Mouse (Mus musculus) midbrain, embryonic 11.5 days (tissue): Measurements from ENCODE around the gene Surf6. TPM values are rescaled to one million over a fixed set of nuclear protein-coding genes. Genes with fewer than 3 reads are reported as not detected.
"Not testable (repeated sequence)": the region's sequence is repeated elsewhere in the genome, so short reads cannot be mapped to it uniquely, and the experiment has no call there.

Source experiments
- ATAC-seq: fragments of 200-750 bp; cut with Nextera tagmentation; 2 replicates; pipeline ENCODE4 v1.8.0; 2017; ENCODE audit warnings: moderate TSS enrichment, moderate library complexity; ENCODE audit not compliant: low FRiP score
- DNase-seq: peaks from one replicate; pipeline ENCODE4 v3.0.0; 2015; ENCODE audit warnings: low spot score; ENCODE audit errors: missing footprints
- H3K27ac ChIP-seq: fragments of 300-500 bp; sonication (generic); 2 replicates; pipeline ENCODE4 v1.5.1; 2014; ENCODE audit warnings: low read depth, low read length
- H3K27me3 ChIP-seq: fragments of 300-500 bp; sonication (generic); 2 replicates; pipeline ENCODE4 v1.6.1; 2014; ENCODE audit warnings: mild to moderate bottlenecking, low read length, moderate library complexity, mixed read lengths; ENCODE audit not compliant: control insufficient read depth, insufficient read depth
- H3K36me3 ChIP-seq: fragments of 300-500 bp; sonication (generic); 2 replicates; pipeline ENCODE4 v1.6.1; 2014; ENCODE audit warnings: mild to moderate bottlenecking, low read length, moderate library complexity, mixed read lengths; ENCODE audit not compliant: control insufficient read depth, insufficient read depth
- H3K4me1 ChIP-seq: fragments of 300-500 bp; sonication (generic); 2 replicates; pipeline ENCODE4 v1.6.1; 2014; ENCODE audit warnings: low read length; ENCODE audit not compliant: control insufficient read depth, insufficient read depth
- H3K4me2 ChIP-seq: fragments of 300-500 bp; sonication (generic); 2 replicates; pipeline ENCODE4 v1.6.1; 2014; ENCODE audit warnings: mild to moderate bottlenecking, moderate library complexity
- H3K4me3 ChIP-seq: fragments of 300-500 bp; sonication (generic); 2 replicates; pipeline ENCODE4 v1.5.1; 2014; ENCODE audit warnings: low read depth, low read length
- H3K9ac ChIP-seq: fragments of 300-500 bp; sonication (generic); 2 replicates; pipeline ENCODE4 v1.6.1; 2014; ENCODE audit warnings: low read length
- H3K9me3 ChIP-seq: fragments of 300-500 bp; sonication (generic); 2 replicates; pipeline ENCODE4 v1.6.1; 2016; ENCODE audit warnings: low read length; ENCODE audit not compliant: control insufficient read depth
- WGBS: fragments of 180-500 bp; shearing (Covaris S2); extraction: QIAGEN DNeasy Blood & Tissue Kit; methylation state at CpG from one replicate; pipeline ENCODE4 v1.1.7; 2014; 5-methylcytosine and 5-hydroxymethylcytosine counted together
- polyA plus RNA-seq: library from polyadenylated mRNA; unstranded; fragments of >200 nt; fragmentation: Nextera tagmentation; extraction: Ambion mirVana; gene quantifications from 2 replicates; pipeline ENCODE4 v1.2.1, GENCODE M21; 2014

The Surf6 gene
- polyA plus RNA-seq, 1 experiment from 2014 or later: 15.2 TPM

GRCm38 (mm10) chr2:26907109-26907508 lies 4.4 kb upstream of the Surf6 start:
- peaks cover 14% of the 10 kb centered on the region for H3K36me3 ChIP-seq
- peaks cover 26% of the 10 kb centered on the region for H3K4me1 ChIP-seq
- H3K27me3 ChIP-seq: no peaks in the 10 kb centered on the region

GRCm38 (mm10) chr2:26906431-26906830 lies 3.8 kb upstream of the Surf6 start:
- H3K27me3 ChIP-seq: no peaks in the 10 kb centered on the region
- no peak overlapping the region for H3K27ac ChIP-seq
- ATAC-seq (no peak), DNase-seq (peak; percentile 78)
- H3K9me3 ChIP-seq: no peaks in the 10 kb centered on the region
- no peak overlapping the region for H3K4me2 ChIP-seq
- H3K4me1 ChIP-seq: peaks cover 26% of the 10 kb centered on the region
- H3K36me3 ChIP-seq: peaks cover 11% of the 10 kb centered on the region; the same call in 1 of the 2 replicates
- whole genome bisulfite sequencing: 88% methylated on average over 3 of the region's 3 CpGs
- no peak overlapping the region for H3K9ac ChIP-seq
- no peak overlapping the region for H3K4me3 ChIP-seq

More at GRCm38 (mm10) chr2:26907109-26907508, 4.4 kb upstream of the Surf6 start:
- 74% methylated on average over 4 of the region's 4 CpGs for WGBS
- ATAC-seq: no peak
- Histone ChIP-seq H3K9ac (no peak overlapping the region), H3K27ac (no peak overlapping the region), H3K4me2 (no peak overlapping the region), H3K9me3 (no peaks in the 10 kb centered on the region), H3K4me3 (no peak overlapping the region)
- DNase-seq: peak; percentile 91

GRCm38 (mm10) chr2:26905936-26906335 lies 3.3 kb upstream of the Surf6 start:
- ATAC-seq (no peak), DNase-seq (peak; percentile 64)
- no peak overlapping the region for H3K4me3 ChIP-seq
- no peaks in the 10 kb centered on the region for H3K27me3 ChIP-seq
- 94% methylated on average over 2 of the region's 2 CpGs for WGBS
- no peak overlapping the region for H3K27ac ChIP-seq
- H3K4me1 ChIP-seq: peaks cover 26% of the 10 kb centered on the region
- H3K4me2 ChIP-seq: no peak overlapping the region
- no peak overlapping the region for H3K9ac ChIP-seq
- H3K9me3 ChIP-seq: no peaks in the 10 kb centered on the region
- peaks cover 11% of the 10 kb centered on the region; the same call in 1 of the 2 replicates for H3K36me3 ChIP-seq

- Histone ChIP-seq H3K27ac (peak overlapping the region; percentile 79), H3K27me3 (no peaks in the 10 kb centered on the region), H3K9ac (peak overlapping the region; percentile 77), H3K4me1 (peaks cover 18% of the 10 kb centered on the region), H3K9me3 (no peaks in the 10 kb centered on the region), H3K4me3 (peak overlapping the region; percentile 74), H3K36me3 (peaks cover 21% of the 10 kb centered on the region), H3K4me2 (peak overlapping the region; percentile 81)
- WGBS: 16% methylated on average over 7 of the region's 7 CpGs
- DNase-seq (no peak), ATAC-seq (no peak)
These were observed 632 bp upstream of the Surf6 start for GRCm38 (mm10) chr2:26903311-26903710.

GRCm38 (mm10) chr2:26901834-26902400 lies 762 bp downstream of the Surf6 start:
- H3K36me3 ChIP-seq: peaks cover 22% of the 10 kb centered on the region
- WGBS: 14% methylated on average over 7 of the region's 7 CpGs
- H3K27ac ChIP-seq: no peak overlapping the region

GRCm38 (mm10) chr2:26900731-26901130 lies 1.9 kb downstream of the Surf6 start:
- no peak overlapping the region for H3K9ac ChIP-seq
- H3K27me3 ChIP-seq: no peaks in the 10 kb centered on the region
- no peak overlapping the region for H3K4me3 ChIP-seq
- ATAC-seq (no peak), DNase-seq (no peak)
- 71% methylated on average over 1 of the region's 1 CpGs for WGBS
- H3K4me2 ChIP-seq: no peak overlapping the region
- H3K27ac ChIP-seq: no peak overlapping the region
- peaks cover 18% of the 10 kb centered on the region for H3K4me1 ChIP-seq
- no peaks in the 10 kb centered on the region for H3K9me3 ChIP-seq
- peaks cover 17% of the 10 kb centered on the region for H3K36me3 ChIP-seq

More at GRCm38 (mm10) chr2:26901834-26902400, 762 bp downstream of the Surf6 start:
- Histone ChIP-seq H3K27me3 (no peaks in the 10 kb centered on the region), H3K4me1 (peaks cover 18% of the 10 kb centered on the region), H3K4me3 (peak overlapping the region; percentile 74), H3K4me2 (peak overlapping the region; percentile 81), H3K9ac (peak overlapping the region; percentile 77), H3K9me3 (no peaks in the 10 kb centered on the region)
- DNase-seq (peak; percentile 69), ATAC-seq (no peak)

- no peaks in the 10 kb centered on the region for H3K27me3 ChIP-seq
- no peak overlapping the region for H3K9ac ChIP-seq
- H3K9me3 ChIP-seq: no peaks in the 10 kb centered on the region
- H3K4me1 ChIP-seq: no peaks in the 10 kb centered on the region
- no peak for DNase-seq
- ATAC-seq: no peak
- H3K4me2 ChIP-seq: no peak overlapping the region
- WGBS: 90% methylated on average over 4 of the region's 4 CpGs
- no peak overlapping the region for H3K27ac ChIP-seq
- no peak overlapping the region for H3K4me3 ChIP-seq
- H3K36me3 ChIP-seq: peaks cover 36% of the 10 kb centered on the region
These were observed 6.8 kb downstream of the Surf6 start for GRCm38 (mm10) chr2:26895898-26896297.

GRCm38 (mm10) chr2:26886170-26886569 lies 16.5 kb downstream of the Surf6 start:
- not testable (repeated sequence) for H3K27me3 ChIP-seq, H3K27ac ChIP-seq, H3K4me1 ChIP-seq, H3K9me3 ChIP-seq, H3K9ac ChIP-seq, H3K4me2 ChIP-seq, ATAC-seq, H3K4me3 ChIP-seq, H3K36me3 ChIP-seq, DNase-seq
- 56% methylated on average over 4 of the region's 4 CpGs for WGBS

- not testable (repeated sequence) for H3K27me3 ChIP-seq, H3K9ac ChIP-seq, DNase-seq, H3K9me3 ChIP-seq, H3K27ac ChIP-seq, H3K4me3 ChIP-seq, H3K36me3 ChIP-seq, H3K4me1 ChIP-seq, ATAC-seq, H3K4me2 ChIP-seq
- 75% methylated on average over 2 of the region's 2 CpGs for WGBS
These were observed 17.1 kb downstream of the Surf6 start for GRCm38 (mm10) chr2:26885541-26885940.
